Mouse (Mus musculus): ENCODE measurements around the gene Scgb1b27.
"Not testable (repeated sequence)": the region's sequence is repeated elsewhere in the genome, so short reads cannot be mapped to it uniquely, and the experiment has no call there.

Gene Scgb1b27

GRCm38 (mm10) chr7:34021183-34021582 lies at the start of gene Scgb1b27:
Gene Scgb1b27, plus strand, starts transcription at chr7:34021483.
- DNase-seq (ENCODE audit: low spot score in 2 of 2): not testable (repeated sequence)

GRCm38 (mm10) chr7:33982281-33982680 lies 39.0 kb upstream of the Scgb1b27 start:
- peak; percentile 9 to 16 for DNase-seq (ENCODE audit: low spot score in 2 of 2)

- DNase-seq (ENCODE audit: low spot score in 2 of 2): no peak
Measured at GRCm38 (mm10) chr7:34013842-34014241, 7.4 kb upstream of the Scgb1b27 start, which contains the start of gene Scgb2b27. Gene Scgb2b27, minus strand, starts transcription at chr7:34013942.

- no peak for DNase-seq (ENCODE audit: low spot score in 2 of 2)
Measured at GRCm38 (mm10) chr7:34025641-34026040, 4.4 kb downstream of the Scgb1b27 start.

GRCm38 (mm10) chr7:34027202-34027601 lies 5.9 kb downstream of the Scgb1b27 start:
- not testable (repeated sequence) for DNase-seq (ENCODE audit: low spot score in 2 of 2)

GRCm38 (mm10) chr7:34030026-34030425 lies 8.7 kb downstream of the Scgb1b27 start:
- no peak for DNase-seq (ENCODE audit: low spot score in 2 of 2)

- not testable (repeated sequence) for DNase-seq (ENCODE audit: low spot score in 2 of 2)
Measured at GRCm38 (mm10) chr7:34034579-34034978, 13.3 kb downstream of the Scgb1b27 start.

GRCm38 (mm10) chr7:34036076-34036815 lies 15.0 kb downstream of the Scgb1b27 start:
- DNase-seq (ENCODE audit: low spot score in 2 of 2): not testable (repeated sequence)

GRCm38 (mm10) chr7:34068132-34068531 lies 46.8 kb downstream of the Scgb1b27 start:
- DNase-seq (ENCODE audit: low spot score in 2 of 2): not testable (repeated sequence)
